Mouse (Mus musculus) stomach, postnatal 0 days (tissue): ENCODE measurements around the gene Xrcc6. TPM values are rescaled to one million over a fixed set of nuclear protein-coding genes. Genes with fewer than 3 reads are reported as not detected.

ENCODE experiments used
- ATAC-seq: fragments of 200-750 bp; cut with Nextera tagmentation; 2 replicates; pipeline ENCODE4 v1.8.0; 2017; ENCODE audit not compliant: low FRiP score, low TSS enrichment
- DNase-seq: peaks from one replicate; pipeline ENCODE4 v3.0.0-alpha.2; 2016; ENCODE audit warnings: low spot score
- H3K27ac ChIP-seq: fragments of 300-500 bp; sonication (generic); replicated peaks from 2 replicates; pipeline ENCODE4 v1.5.1; 2014; ENCODE audit warnings: mild to moderate bottlenecking, control low read depth
- H3K27me3 ChIP-seq: fragments of 300-500 bp; sonication (generic); 2 replicates; pipeline ENCODE4 v1.6.1; 2014; ENCODE audit warnings: low read length; ENCODE audit not compliant: control insufficient read depth, insufficient read depth
- H3K36me3 ChIP-seq: fragments of 300-500 bp; sonication (generic); 2 replicates; pipeline ENCODE4 v1.6.1; 2014; ENCODE audit warnings: low read length, mixed read lengths; ENCODE audit not compliant: control insufficient read depth, insufficient read depth
- H3K4me1 ChIP-seq: fragments of 300-500 bp; sonication (generic); replicated peaks from 2 replicates; pipeline ENCODE4 v1.6.1; 2014; ENCODE audit warnings: antibody characterized with exemption; ENCODE audit not compliant: control insufficient read depth, insufficient read depth
- H3K4me2 ChIP-seq: fragments of 300-500 bp; sonication (generic); replicated peaks from 2 replicates; pipeline ENCODE4 v1.6.1; 2014; ENCODE audit warnings: low read depth, mild to moderate bottlenecking, control low read depth, moderate library complexity
- H3K4me3 ChIP-seq: fragments of 300-500 bp; sonication (generic); 2 replicates; pipeline ENCODE4 v1.5.1; 2014; ENCODE audit warnings: low read depth, low read length, control low read depth
- H3K9ac ChIP-seq: fragments of 300-500 bp; sonication (generic); 2 replicates; pipeline ENCODE4 v1.6.1; 2014; ENCODE audit warnings: mild to moderate bottlenecking, low read length, control low read depth, mixed read lengths
- H3K9me3 ChIP-seq: fragments of 300-500 bp; sonication (generic); 2 replicates; pipeline ENCODE4 v1.6.1; 2016; ENCODE audit warnings: low read length; ENCODE audit not compliant: control insufficient read depth
- CTCF ChIP-seq: IDR thresholded peaks from 2 replicates; pipeline ENCODE4 v1.5.1; 2016; ENCODE audit warnings: antibody characterized with exemption, low read depth, mild to moderate bottlenecking, moderate library complexity
- EP300 ChIP-seq: optimal IDR thresholded peaks from 2 replicates; pipeline ENCODE3; 2016; ENCODE audit warnings: antibody characterized with exemption
- WGBS: fragments of 180-500 bp; shearing (Covaris S2); extraction: QIAGEN DNeasy Blood & Tissue Kit; methylation state at CpG from one replicate; pipeline ENCODE4 v1.1.7; 2014; 5-methylcytosine and 5-hydroxymethylcytosine counted together
- polyA plus RNA-seq: library from polyadenylated mRNA; unstranded; fragments of >200 nt; fragmentation: Nextera tagmentation; extraction: Ambion mirVana; gene quantifications from 2 replicates; pipeline ENCODE4 v1.2.1, GENCODE M21; 2015

Xrcc6 gene
- polyA plus RNA-seq, 1 experiment from 2014 or later, result 30.4 TPM

DNA sequence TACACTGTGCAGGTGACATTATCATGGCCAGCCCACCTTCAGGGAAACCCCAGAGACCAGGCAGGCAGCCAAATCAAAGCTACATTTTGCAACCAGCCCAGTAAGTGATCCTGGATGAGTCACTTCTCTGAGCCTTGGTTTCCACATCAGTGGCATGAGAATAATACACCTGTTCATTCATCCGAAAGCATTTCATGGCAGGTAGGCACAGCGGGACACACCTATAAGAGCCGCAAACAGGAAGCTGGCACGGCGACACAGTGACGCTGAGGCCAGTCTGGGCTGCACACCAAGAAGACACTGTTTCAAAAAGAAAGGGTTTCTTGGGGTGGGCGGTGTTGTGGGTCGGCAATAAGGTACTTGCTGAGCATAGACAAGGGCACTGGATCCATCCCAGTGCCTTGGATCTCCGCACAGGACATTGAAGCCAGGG is 33.5 kb upstream of the Xrcc6 start:
- Histone ChIP-seq H3K4me3 (no peak overlapping the region), H3K36me3 (peaks cover 5% of the 10 kb centered on the region), H3K27ac (no peak overlapping the region), H3K9ac (no peak overlapping the region), H3K4me2 (no peak overlapping the region), H3K9me3 (no peaks in the 10 kb centered on the region), H3K4me1 (no peaks in the 10 kb centered on the region), H3K27me3 (no peaks in the 10 kb centered on the region)
- DNase-seq (no peak), ATAC-seq (peak; percentile 10; the same call in 1 of the 2 replicates)
- TF ChIP-seq CTCF (no peak), EP300 (no peak)
- WGBS, result 83% methylated on average over 9 of the region's 9 CpGs

DNA sequence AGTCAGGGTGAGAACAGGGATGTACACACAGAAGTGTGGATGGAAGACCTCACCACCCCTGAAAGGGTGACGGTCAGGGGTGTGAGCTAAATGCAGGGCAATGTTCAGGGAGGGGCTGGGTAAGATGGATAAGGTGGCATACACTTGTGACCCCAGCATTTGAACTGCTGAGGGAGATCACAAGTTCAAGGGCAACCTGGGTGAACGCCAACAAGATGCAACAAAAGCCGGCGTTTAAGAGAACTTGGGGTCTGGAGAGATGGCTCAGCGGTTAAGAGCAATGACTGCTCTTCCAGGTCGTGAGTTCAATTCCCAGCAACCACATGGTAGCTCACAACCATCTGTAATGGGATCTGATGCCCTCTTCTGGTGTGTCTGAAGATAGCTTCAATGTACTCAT is 32.9 kb upstream of the Xrcc6 start:
- H3K4me2 ChIP-seq, result no peak overlapping the region

DNA sequence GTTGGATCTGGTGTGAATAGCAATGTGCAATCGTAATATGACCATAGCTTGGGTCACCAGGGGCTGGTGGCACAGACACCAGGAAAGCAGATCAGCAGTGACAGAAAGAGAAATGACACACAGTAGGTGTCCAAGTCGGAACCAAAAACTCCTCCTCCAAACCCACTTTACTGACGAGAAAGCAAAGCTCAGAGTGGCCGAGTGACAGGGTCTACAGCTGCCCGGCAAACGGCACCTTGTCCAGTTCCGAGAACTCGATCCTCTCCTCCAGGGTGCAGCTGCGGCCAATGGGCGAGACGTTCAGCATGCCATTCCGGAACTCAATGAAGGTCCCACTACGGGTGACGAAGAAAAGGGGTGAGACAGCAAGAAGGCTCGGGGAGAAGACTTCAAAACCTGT is 32.2 kb upstream of the Xrcc6 start:
- H3K4me1 ChIP-seq, result no peaks in the 10 kb centered on the region
- WGBS, result 93% methylated on average over 15 of the region's 15 CpGs
- no peak overlapping the region for H3K9ac ChIP-seq
- no peaks in the 10 kb centered on the region for H3K9me3 ChIP-seq
- peaks cover 5% of the 10 kb centered on the region for H3K36me3 ChIP-seq
- H3K27me3 ChIP-seq, result no peaks in the 10 kb centered on the region
- no peak for ATAC-seq
- DNase-seq, result no peak
- no peak overlapping the region for H3K4me3 ChIP-seq
- TF ChIP-seq EP300 (no peak), CTCF (no peak)
- no peak overlapping the region for H3K4me2 ChIP-seq
- no peak overlapping the region for H3K27ac ChIP-seq

More for the DNA sequence above, 32.9 kb upstream of the Xrcc6 start:
- 86% methylated on average over 6 of the region's 6 CpGs for WGBS
- TF ChIP-seq EP300 (no peak), CTCF (no peak)
- no peak for ATAC-seq
- H3K27me3 ChIP-seq, result no peaks in the 10 kb centered on the region
- no peaks in the 10 kb centered on the region for H3K9me3 ChIP-seq
- no peak for DNase-seq
- H3K36me3 ChIP-seq, result peaks cover 5% of the 10 kb centered on the region
- H3K27ac ChIP-seq, result no peak overlapping the region
- H3K9ac ChIP-seq, result no peak overlapping the region
- H3K4me1 ChIP-seq, result no peaks in the 10 kb centered on the region
- H3K4me3 ChIP-seq, result no peak overlapping the region

DNA sequence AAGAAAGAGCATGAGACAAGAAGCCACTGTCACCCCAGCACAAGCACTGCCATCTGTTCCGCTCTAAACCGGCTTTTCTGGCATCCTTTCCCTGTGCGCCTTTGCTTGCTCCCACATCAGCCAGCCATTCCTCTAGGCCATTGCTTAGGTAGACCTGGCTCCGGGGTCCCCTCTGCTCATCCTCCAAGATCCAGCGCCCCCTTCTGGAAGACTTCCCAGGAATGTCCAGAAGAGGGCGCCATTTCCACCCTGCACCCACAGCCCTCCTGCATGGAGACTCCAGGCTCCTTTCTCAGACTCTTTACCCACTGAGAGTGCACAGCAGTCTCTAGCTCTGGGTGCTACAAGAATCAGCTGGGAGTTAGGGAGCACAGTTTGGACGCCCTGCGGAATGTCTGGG is 31.2 kb upstream of the Xrcc6 start:
- Histone ChIP-seq H3K4me2 (no peak overlapping the region), H3K9me3 (no peaks in the 10 kb centered on the region), H3K4me1 (no peaks in the 10 kb centered on the region), H3K36me3 (peaks cover 5% of the 10 kb centered on the region), H3K4me3 (no peak overlapping the region), H3K27ac (no peak overlapping the region), H3K9ac (no peak overlapping the region), H3K27me3 (no peaks in the 10 kb centered on the region)
- ATAC-seq (no peak), DNase-seq (peak; percentile 64)
- WGBS, result 60% methylated on average over 8 of the region's 8 CpGs
- TF ChIP-seq EP300 (no peak), CTCF (peak; percentile 93)

DNA sequence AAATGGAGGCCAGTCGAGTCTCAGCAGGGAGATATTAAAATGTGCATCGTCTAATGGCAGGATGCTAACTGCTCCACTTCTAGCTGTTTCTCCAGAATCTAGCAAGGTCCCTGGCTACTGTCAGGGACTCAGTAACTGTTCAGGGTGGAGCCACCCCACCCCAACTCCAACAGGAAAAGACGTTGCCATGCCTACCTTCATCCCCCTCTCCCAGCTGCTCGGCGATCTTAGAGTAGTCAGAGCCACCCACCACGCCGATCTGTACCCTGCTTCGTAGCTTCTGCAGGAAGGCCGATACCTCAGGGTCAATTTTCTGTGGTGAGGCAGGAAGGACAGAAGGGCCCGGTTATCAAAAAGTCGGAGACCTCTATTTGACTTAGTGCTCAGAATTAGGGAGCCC is 30.0 kb upstream of the Xrcc6 start:
- DNase-seq, result no peak
- no peaks in the 10 kb centered on the region for H3K27me3 ChIP-seq
- no peak for ATAC-seq
- no peak overlapping the region for H3K4me3 ChIP-seq
- H3K9me3 ChIP-seq, result no peaks in the 10 kb centered on the region
- H3K4me1 ChIP-seq, result no peaks in the 10 kb centered on the region
- no peak overlapping the region for H3K4me2 ChIP-seq
- TF ChIP-seq EP300 (no peak), CTCF (no peak)
- peaks cover 5% of the 10 kb centered on the region for H3K36me3 ChIP-seq
- WGBS, result 80% methylated on average over 11 of the region's 11 CpGs
- H3K9ac ChIP-seq, result no peak overlapping the region
- H3K27ac ChIP-seq, result no peak overlapping the region

DNA sequence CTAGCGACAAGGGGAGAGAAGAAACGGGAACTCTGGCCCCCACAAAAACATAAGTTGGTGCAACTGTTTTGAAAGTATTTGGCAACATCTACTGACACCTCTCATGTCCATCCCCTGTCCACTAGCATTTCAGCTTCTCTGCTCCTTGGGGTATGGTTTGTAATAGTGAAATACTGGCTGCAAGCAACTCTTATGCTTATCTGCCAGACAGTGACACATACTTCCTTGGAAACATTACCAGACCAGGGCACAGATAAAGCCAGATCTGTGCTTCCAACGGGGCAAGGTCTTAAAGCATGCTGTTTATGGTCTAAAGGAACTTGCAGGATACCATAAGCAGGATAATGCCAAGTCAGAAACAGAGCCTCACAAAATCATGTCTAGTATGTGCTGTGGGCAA is 28.7 kb upstream of the Xrcc6 start:
- no peaks in the 10 kb centered on the region for H3K27me3 ChIP-seq
- DNase-seq (no peak), ATAC-seq (no peak)
- H3K4me2 ChIP-seq, result no peak overlapping the region
- no peaks in the 10 kb centered on the region for H3K4me1 ChIP-seq
- WGBS, result 73% methylated on average over 3 of the region's 3 CpGs
- H3K9ac ChIP-seq, result no peak overlapping the region
- peaks cover 5% of the 10 kb centered on the region for H3K36me3 ChIP-seq
- no peak for TF ChIP-seq EP300
- TF ChIP-seq CTCF, result no peak
- no peak overlapping the region for H3K4me3 ChIP-seq
- H3K27ac ChIP-seq, result no peak overlapping the region
- H3K9me3 ChIP-seq, result no peaks in the 10 kb centered on the region
